Mouse (Mus musculus) forebrain, embryonic 14.5 days (tissue): ENCODE data around the gene Slc9a8. TPM values are rescaled to one million over a fixed set of nuclear protein-coding genes. Genes with fewer than 3 reads are reported as not detected.

ENCODE experiments used
- ATAC-seq: fragments of 200-750 bp; cut with Nextera tagmentation; 2 replicates; pipeline ENCODE4 v1.8.0; 2017; ENCODE audit warnings: mild to moderate bottlenecking, moderate library complexity
- DNase-seq: peaks from one replicate; pipeline ENCODE4 v3.0.0-alpha.2; 2015; ENCODE audit warnings: low spot score
- H3K27ac ChIP-seq: fragments of 300-500 bp; sonication (generic); 2 replicates; pipeline ENCODE4 v1.5.1; 2014; ENCODE audit warnings: low read depth, mild to moderate bottlenecking, control low read depth, low read length, moderate library complexity
- H3K27me3 ChIP-seq: fragments of 300-500 bp; sonication (generic); replicated peaks from 2 replicates; pipeline ENCODE4 v1.6.1; 2014; ENCODE audit warnings: low read length, control low read depth, mixed read lengths; ENCODE audit not compliant: control insufficient read depth, insufficient read depth
- H3K36me3 ChIP-seq: fragments of 300-500 bp; sonication (generic); 2 replicates; pipeline ENCODE4 v1.6.1; 2014; ENCODE audit warnings: low read length, control low read depth; ENCODE audit not compliant: control insufficient read depth, insufficient read depth
- H3K4me1 ChIP-seq: fragments of 300-500 bp; sonication (generic); 2 replicates; pipeline ENCODE4 v1.6.1; 2014; ENCODE audit warnings: antibody characterized with exemption, low read length, control low read depth; ENCODE audit not compliant: control insufficient read depth, insufficient read depth
- H3K4me2 ChIP-seq: fragments of 300-500 bp; sonication (generic); 2 replicates; pipeline ENCODE4 v1.6.1; 2014; ENCODE audit warnings: mild to moderate bottlenecking, control low read depth, low read length
- H3K4me3 ChIP-seq: fragments of 300-500 bp; sonication (generic); 2 replicates; pipeline ENCODE4 v1.5.1; 2014; ENCODE audit warnings: low read depth, low read length, control low read depth
- H3K9ac ChIP-seq: fragments of 300-500 bp; sonication (generic); 2 replicates; pipeline ENCODE4 v1.6.1; 2014; ENCODE audit warnings: mild to moderate bottlenecking, low read length, control low read depth, moderate library complexity
- H3K9me3 ChIP-seq: fragments of 300-500 bp; sonication (generic); replicated peaks from 2 replicates; pipeline ENCODE4 v1.6.1; 2016; ENCODE audit warnings: low read length, control low read depth, mixed read lengths; ENCODE audit not compliant: control insufficient read depth
- WGBS: fragments of 180-500 bp; shearing (Covaris S2); extraction: QIAGEN DNeasy Blood & Tissue Kit; methylation state at CpG from one replicate; pipeline ENCODE4 v1.1.7; 2014; 5-methylcytosine and 5-hydroxymethylcytosine counted together
- polyA plus RNA-seq: library from polyadenylated mRNA; unstranded; fragments of >200 nt; fragmentation: Nextera tagmentation; extraction: Ambion mirVana; gene quantifications from 2 replicates; pipeline ENCODE4 v1.2.1, GENCODE M21; 2014

Gene Slc9a8
- polyA plus RNA-seq, 1 experiment from 2014 or later: 13.8 TPM

DNA sequence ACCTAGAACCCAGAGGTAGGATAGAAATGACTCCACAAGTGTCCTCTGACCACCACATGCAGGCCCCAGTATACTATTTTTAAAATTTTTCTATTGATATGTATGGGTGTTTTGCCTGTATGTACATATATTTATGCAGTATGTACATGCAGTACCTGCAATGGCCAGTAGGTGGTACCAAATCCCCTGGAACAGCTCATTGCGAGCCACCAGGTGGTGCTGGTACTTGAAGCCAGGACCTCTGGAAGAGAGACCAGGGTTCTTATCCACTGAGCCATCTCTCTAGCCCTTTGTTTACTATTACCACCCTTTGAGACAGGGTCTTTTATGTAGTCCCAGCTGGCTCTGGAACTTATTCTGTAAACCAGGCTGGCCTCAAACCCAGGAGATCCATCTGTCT is 2.3 kb upstream of the Slc9a8 start:
- H3K27ac ChIP-seq: no peak overlapping the region
- ATAC-seq (no peak), DNase-seq (peak; percentile 72)
- H3K36me3 ChIP-seq: peaks cover 3% of the 10 kb centered on the region; the same call in 1 of the 2 replicates
- H3K9me3 ChIP-seq: no peaks in the 10 kb centered on the region
- no peak overlapping the region for H3K4me3 ChIP-seq
- WGBS: 10% methylated on average over 1 of the region's 1 CpGs
- H3K9ac ChIP-seq: no peak overlapping the region
- H3K27me3 ChIP-seq: no peaks in the 10 kb centered on the region
- H3K4me2 ChIP-seq: no peak overlapping the region
- peaks cover 10% of the 10 kb centered on the region; the same call in 1 of the 2 replicates for H3K4me1 ChIP-seq

DNA sequence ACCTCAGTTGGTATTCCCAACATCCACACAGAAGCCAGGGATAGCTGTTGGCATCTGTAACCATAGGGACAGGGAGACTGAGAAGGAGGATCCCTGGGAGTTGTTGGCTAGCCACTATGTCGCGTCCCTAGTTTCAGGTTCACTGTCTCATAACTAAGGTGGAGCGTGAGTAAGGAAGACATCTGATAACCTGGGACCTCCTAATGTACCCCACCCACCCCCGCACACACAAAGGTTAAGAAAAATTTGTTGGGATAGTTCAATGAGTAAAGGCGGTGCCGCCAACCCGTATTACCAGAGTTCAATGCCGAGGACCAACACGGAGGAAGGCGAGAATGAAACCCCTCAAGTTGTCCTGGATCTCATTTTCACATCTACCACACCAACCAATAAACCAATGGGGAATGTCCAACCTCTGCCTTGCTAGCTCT is 686 bp upstream of the Slc9a8 start:
- Histone ChIP-seq H3K4me1 (peaks cover 10% of the 10 kb centered on the region; the same call in 1 of the 2 replicates), H3K36me3 (peaks cover 20% of the 10 kb centered on the region), H3K9ac (peak overlapping the region; percentile 92), H3K27ac (peak overlapping the region; percentile 99), H3K4me2 (peak overlapping the region; percentile 81), H3K27me3 (no peaks in the 10 kb centered on the region), H3K9me3 (no peaks in the 10 kb centered on the region), H3K4me3 (peak overlapping the region; percentile 77)
- ATAC-seq (no peak), DNase-seq (no peak)
- WGBS: 18% methylated on average over 10 of the region's 10 CpGs

DNA sequence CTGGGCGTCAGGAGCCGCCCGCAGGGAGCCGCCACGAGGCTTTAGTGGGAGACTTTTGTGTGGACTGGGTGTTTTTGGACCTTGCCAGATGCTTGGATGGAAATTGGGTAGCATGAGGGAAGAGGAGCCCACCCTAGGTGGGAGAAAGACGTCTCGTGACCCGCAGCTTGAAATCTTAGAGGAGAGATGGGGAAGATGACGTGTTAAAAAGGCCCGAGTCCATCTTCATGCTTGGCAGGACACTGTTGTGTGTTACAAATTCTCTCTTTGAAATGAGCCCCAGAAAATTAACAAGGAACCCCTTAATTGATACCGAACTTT is 598 bp downstream of the Slc9a8 start:
- ATAC-seq (peak; percentile 27), DNase-seq (no peak)
- peak overlapping the region; percentile 81 for H3K4me2 ChIP-seq
- WGBS: 4% methylated on average over 11 of the region's 11 CpGs
- H3K36me3 ChIP-seq: peaks cover 33% of the 10 kb centered on the region
- no peaks in the 10 kb centered on the region for H3K9me3 ChIP-seq
- no peaks in the 10 kb centered on the region for H3K27me3 ChIP-seq
- H3K4me3 ChIP-seq: peak overlapping the region; percentile 77
- H3K4me1 ChIP-seq: peaks cover 10% of the 10 kb centered on the region; the same call in 1 of the 2 replicates
- H3K9ac ChIP-seq: peak overlapping the region; percentile 92
- peak overlapping the region; percentile 99 for H3K27ac ChIP-seq

DNA sequence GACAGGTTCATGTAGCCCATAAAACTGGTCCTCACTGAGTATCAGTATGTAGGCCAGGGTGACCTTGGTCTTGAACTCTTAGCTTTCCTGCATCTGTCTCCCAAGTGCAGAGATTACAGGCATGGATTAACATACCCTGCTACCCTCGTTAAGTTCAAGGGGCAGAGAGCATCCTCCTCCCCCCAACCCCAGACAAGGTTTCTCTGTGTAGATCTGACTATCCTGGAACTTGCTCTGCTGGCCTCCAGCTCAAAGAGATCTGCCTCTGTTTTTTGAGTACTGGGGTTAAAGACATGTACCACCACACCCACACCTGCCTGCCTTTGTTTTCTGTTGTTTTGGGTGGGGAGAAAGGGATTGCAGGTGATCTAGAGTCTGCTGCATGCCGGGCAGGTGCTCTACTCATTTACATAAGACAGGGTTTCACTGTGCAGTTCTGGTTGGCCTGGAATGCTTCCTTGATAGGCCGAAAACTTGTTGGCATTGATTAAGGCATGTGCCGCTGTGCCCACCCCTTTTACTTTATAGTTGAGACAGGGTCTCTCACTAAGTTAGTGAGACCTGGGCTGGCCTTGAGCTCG is 1.6 kb downstream of the Slc9a8 start:
- DNase-seq (no peak), ATAC-seq (no peak)
- 83% methylated on average over 5 of the region's 5 CpGs for WGBS
- H3K4me1 ChIP-seq: peaks cover 10% of the 10 kb centered on the region; the same call in 1 of the 2 replicates
- H3K4me3 ChIP-seq: no peak overlapping the region
- no peaks in the 10 kb centered on the region for H3K27me3 ChIP-seq
- H3K9me3 ChIP-seq: no peaks in the 10 kb centered on the region
- H3K27ac ChIP-seq: no peak overlapping the region
- no peak overlapping the region for H3K4me2 ChIP-seq
- no peak overlapping the region for H3K9ac ChIP-seq
- H3K36me3 ChIP-seq: peaks cover 43% of the 10 kb centered on the region

DNA sequence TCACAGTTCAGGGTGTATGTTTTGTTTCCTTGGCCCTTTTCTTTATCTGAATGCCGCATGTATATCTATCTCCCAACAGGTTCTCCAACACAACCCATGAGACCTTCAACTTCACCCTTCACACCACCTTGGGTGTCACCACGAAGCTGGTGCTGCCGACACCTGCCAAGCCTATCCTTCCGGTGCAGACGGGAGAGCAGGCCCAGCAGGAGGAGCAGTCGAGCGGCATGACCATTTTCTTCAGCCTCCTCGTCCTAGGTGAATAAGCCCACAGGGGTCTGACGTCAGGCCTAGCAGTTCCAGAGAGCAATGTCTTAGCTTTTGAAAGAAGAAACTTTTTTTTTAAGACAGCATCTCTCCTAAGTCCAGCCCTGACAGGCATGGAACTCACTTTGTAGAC is 2.5 kb downstream of the Slc9a8 start:
- 86% methylated on average over 9 of the region's 9 CpGs for WGBS
- H3K27ac ChIP-seq: no peak overlapping the region

DNA sequence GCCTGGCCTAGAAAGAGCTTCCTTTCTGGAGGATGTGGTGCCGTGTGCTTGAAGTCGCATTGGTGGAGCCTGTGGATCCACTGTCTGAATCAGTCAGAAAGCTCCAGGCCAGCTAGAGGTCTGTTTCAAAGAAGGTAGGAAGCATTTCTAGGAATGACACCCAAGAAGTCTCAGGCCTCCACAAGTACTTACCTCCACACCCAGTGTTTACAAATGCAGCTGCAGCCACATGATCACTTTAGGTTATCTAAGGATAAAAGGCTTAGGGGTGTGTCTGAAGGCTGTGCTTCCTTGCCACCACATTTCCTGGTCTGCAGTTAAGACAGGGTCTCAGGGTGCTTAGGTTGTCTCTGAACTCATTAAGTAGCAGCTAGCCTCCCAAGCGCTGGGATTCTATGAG is 3.0 kb downstream of the Slc9a8 start:
- WGBS: 87% methylated on average over 3 of the region's 3 CpGs
- Histone ChIP-seq H3K36me3 (peaks cover 49% of the 10 kb centered on the region), H3K4me3 (no peak overlapping the region), H3K4me2 (no peak overlapping the region), H3K4me1 (peaks cover 10% of the 10 kb centered on the region; the same call in 1 of the 2 replicates), H3K9ac (no peak overlapping the region), H3K27ac (no peak overlapping the region), H3K9me3 (no peaks in the 10 kb centered on the region), H3K27me3 (no peaks in the 10 kb centered on the region)
- no peak for ATAC-seq
- no peak for DNase-seq

More for the DNA sequence above, 2.5 kb downstream of the Slc9a8 start:
- H3K4me3 ChIP-seq: no peak overlapping the region
- DNase-seq: no peak
- no peak overlapping the region for H3K9ac ChIP-seq
- no peaks in the 10 kb centered on the region for H3K27me3 ChIP-seq
- H3K4me1 ChIP-seq: peaks cover 10% of the 10 kb centered on the region; the same call in 1 of the 2 replicates
- ATAC-seq: no peak
- peaks cover 47% of the 10 kb centered on the region for H3K36me3 ChIP-seq
- H3K4me2 ChIP-seq: no peak overlapping the region
- H3K9me3 ChIP-seq: no peaks in the 10 kb centered on the region

DNA sequence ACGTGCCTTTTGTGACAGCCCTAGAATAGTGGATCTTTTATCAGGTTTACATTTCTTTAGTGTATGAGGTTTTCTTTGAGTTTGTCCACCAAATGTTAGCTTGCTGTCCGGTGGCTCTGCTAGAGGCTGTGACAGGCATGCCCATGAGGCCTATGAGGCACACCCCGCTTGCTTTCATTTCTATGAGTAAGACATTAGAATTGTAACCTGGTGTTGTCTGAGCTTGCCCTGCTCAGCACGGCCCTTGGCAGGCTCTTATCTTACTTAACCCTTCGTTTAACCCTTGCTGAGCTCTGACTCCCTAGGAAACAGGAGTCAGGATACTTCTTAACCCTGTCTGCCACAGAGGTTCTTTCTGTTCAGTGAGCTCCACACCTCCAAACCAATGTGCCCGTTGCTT is 3.9 kb downstream of the Slc9a8 start:
- Histone ChIP-seq H3K27me3 (no peaks in the 10 kb centered on the region), H3K9ac (no peak overlapping the region), H3K27ac (no peak overlapping the region), H3K4me2 (no peak overlapping the region), H3K9me3 (no peaks in the 10 kb centered on the region), H3K4me3 (no peak overlapping the region), H3K4me1 (peaks cover 10% of the 10 kb centered on the region; the same call in 1 of the 2 replicates), H3K36me3 (peaks cover 51% of the 10 kb centered on the region)
- no peak for ATAC-seq
- 85% methylated on average over 6 of the region's 6 CpGs for WGBS
- no peak for DNase-seq

DNA sequence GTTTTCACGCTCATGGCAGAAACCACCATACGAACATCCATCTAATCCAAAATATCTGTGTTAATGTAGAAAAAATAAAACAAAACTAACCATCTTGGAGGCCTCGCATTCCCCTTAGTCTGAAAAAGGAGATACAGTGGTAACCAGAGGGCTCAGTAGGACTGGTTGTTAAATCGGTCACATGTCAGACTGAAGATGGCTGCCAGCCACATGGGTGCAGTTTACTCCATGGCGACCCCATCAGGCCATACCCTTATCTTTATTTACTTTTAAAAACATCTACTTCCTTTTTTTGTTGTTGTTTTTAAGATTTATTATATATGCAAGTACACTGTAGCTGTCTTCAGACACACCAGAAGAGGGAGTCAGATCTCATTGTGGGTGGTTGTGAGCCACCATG is 8.1 kb downstream of the Slc9a8 start:
- Histone ChIP-seq H3K4me1 (no peaks in the 10 kb centered on the region), H3K4me2 (no peak overlapping the region), H3K9ac (no peak overlapping the region), H3K27ac (no peak overlapping the region), H3K36me3 (peaks cover 64% of the 10 kb centered on the region), H3K27me3 (no peaks in the 10 kb centered on the region), H3K4me3 (no peak overlapping the region), H3K9me3 (no peaks in the 10 kb centered on the region)
- DNase-seq: no peak
- ATAC-seq: no peak
- WGBS: 94% methylated on average over 5 of the region's 5 CpGs

DNA sequence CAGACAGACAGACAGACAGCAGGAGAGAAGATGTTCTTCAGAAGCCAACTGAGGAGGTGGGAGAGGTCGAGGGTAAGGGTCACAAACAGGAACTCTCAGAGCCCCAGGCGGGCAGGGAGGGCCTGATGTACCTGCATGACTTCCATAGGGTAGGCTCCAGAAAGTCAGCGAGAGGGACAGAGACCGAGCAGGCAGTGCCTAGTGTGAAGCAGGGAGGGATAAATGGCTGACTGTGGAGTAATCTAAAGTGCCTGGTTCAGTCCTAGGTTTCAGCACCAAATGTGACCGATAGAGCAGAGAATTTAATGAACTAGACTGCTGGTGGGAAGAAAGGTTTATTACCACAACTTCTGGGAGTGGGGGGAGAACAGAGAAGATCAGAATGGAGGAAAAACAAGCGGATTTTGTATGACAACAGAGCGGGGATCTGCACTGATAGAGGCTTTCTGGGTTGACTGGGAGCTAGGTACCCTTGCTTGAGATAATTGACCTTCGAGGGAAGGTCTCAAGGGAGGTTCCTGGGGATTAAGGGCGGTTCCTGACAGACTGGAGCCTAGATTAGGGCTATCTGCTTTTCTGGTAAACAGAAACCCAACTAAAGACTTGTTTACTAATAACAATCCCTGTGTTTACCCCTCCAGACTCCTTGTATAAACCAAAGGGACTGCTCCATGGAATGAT is 9.4 kb downstream of the Slc9a8 start:
- H3K9me3 ChIP-seq: no peaks in the 10 kb centered on the region
- no peaks in the 10 kb centered on the region for H3K27me3 ChIP-seq
- no peak overlapping the region for H3K4me3 ChIP-seq
- no peaks in the 10 kb centered on the region for H3K4me1 ChIP-seq
- peaks cover 61% of the 10 kb centered on the region for H3K36me3 ChIP-seq
- ATAC-seq (no peak), DNase-seq (no peak)
- no peak overlapping the region for H3K9ac ChIP-seq
- H3K27ac ChIP-seq: no peak overlapping the region
- H3K4me2 ChIP-seq: no peak overlapping the region
- WGBS: 77% methylated on average over 9 of the region's 9 CpGs
